In genomic region chr2:101909326-101910080, GRCm38 (mm10) we compare ENCODE assay signal across 15 mouse cellular contexts.
"Had no signal": no experiment of that assay in that cellular context is flagged by ENCODE, and none has a peak within 500 bp of the region (broad histone marks: within the 10 kb centered on the region; RNA-seq: fewer than 3 reads in every experiment).

No protein-coding gene starts in this region.

- H3K36me3 ChIP-seq: limb, embryonic 15.5 days; liver, embryonic 12.5 days; lung, embryonic 15.5 days had no signal

- H3K4me2 ChIP-seq: limb, embryonic 15.5 days; liver, embryonic 12.5 days; lung, embryonic 15.5 days; midbrain, embryonic 11.5 days; neural tube, embryonic 13.5 days had no signal

- H3K27me3 ChIP-seq: limb, embryonic 15.5 days; liver, embryonic 12.5 days; lung, embryonic 15.5 days; neural tube, embryonic 13.5 days had no signal

- DNase-seq: kidney, postnatal 36 days; layer of hippocampus, adult 9-11 months; layer of hippocampus, postnatal 36 days; lung, postnatal 14 days; right cerebral cortex, postnatal 25 days; thymus, adult 2 months; thymus, postnatal 4 days had no signal

- H3K27ac ChIP-seq: limb, embryonic 15.5 days; liver, embryonic 12.5 days; lung, embryonic 15.5 days; macrophage had no signal

- ATAC-seq: liver, embryonic 12.5 days; midbrain, embryonic 16.5 days had no signal

- H3K9me3 ChIP-seq: limb, embryonic 15.5 days; liver, embryonic 12.5 days; lung, embryonic 15.5 days had no signal

- H3K4me3 ChIP-seq: limb, embryonic 15.5 days; liver, embryonic 12.5 days; lung, embryonic 15.5 days; megakaryocyte, embryonic 14.5 days; neural tube, embryonic 13.5 days had no signal

- H3K9ac ChIP-seq: limb, embryonic 15.5 days; liver, embryonic 12.5 days; lung, embryonic 15.5 days; neural tube, embryonic 13.5 days had no signal
